In genomic region chr15:94520205-94520900, GRCm38 (mm10) we compare ENCODE assay signal across 9 mouse cellular contexts. TPM values are rescaled to one million over a fixed set of nuclear protein-coding genes. Genes with fewer than 3 reads are reported as not detected.
DNase-seq lines count a peak whose midpoint lies in the region; ATAC-seq and TF ChIP-seq lines count a peak whose summit lies in the region.
"Had no signal": no experiment of that assay in that cellular context is flagged by ENCODE, and none has a peak within 500 bp of the region (broad histone marks: within the 10 kb centered on the region; RNA-seq: fewer than 3 reads in every experiment).

No protein-coding gene starts in this region.

- H3ac ChIP-seq in C2C12 (ENCODE audit: control insufficient read depth, insufficient read length, low read depth), result no peak overlapping the region

- H3K9me3 ChIP-seq in hindbrain, embryonic 10.5 days, result peaks cover 3% of the 10 kb centered on the region
- no peaks in the 10 kb centered on the region for H3K9me3 ChIP-seq in hindbrain, embryonic 13.5 days
- H3K9me3 ChIP-seq in forebrain, postnatal 0 days (ENCODE audit: low read length), result no peaks in the 10 kb centered on the region
- H3K9me3 ChIP-seq: limb, embryonic 13.5 days had no signal

- no peak overlapping the region for H3K27ac ChIP-seq in hindbrain, embryonic 10.5 days
- H3K27ac ChIP-seq in hindbrain, embryonic 13.5 days, result no peak overlapping the region
- no peak overlapping the region for H3K27ac ChIP-seq in forebrain, postnatal 0 days (ENCODE audit: low read depth, low read length)
- H3K27ac ChIP-seq: limb, embryonic 13.5 days had no signal

- peaks cover 3% of the 10 kb centered on the region; the same call in 1 of the 2 replicates for H3K27me3 ChIP-seq in hindbrain, embryonic 10.5 days (ENCODE audit: insufficient read depth, poor library complexity, severe bottlenecking)
- no peaks in the 10 kb centered on the region for H3K27me3 ChIP-seq in hindbrain, embryonic 13.5 days
- H3K27me3 ChIP-seq in C2C12 (ENCODE audit: control insufficient read depth, insufficient read depth, insufficient read length), result peaks cover 9% of the 10 kb centered on the region
- H3K27me3 ChIP-seq in forebrain, postnatal 0 days (ENCODE audit: insufficient read depth, low read length), result no peaks in the 10 kb centered on the region
- H3K27me3 ChIP-seq: limb, embryonic 13.5 days had no signal

- peaks cover 8% of the 10 kb centered on the region for H3K36me3 ChIP-seq in hindbrain, embryonic 10.5 days
- peaks cover 6% of the 10 kb centered on the region for H3K36me3 ChIP-seq in hindbrain, embryonic 13.5 days
- peaks cover 3% of the 10 kb centered on the region for H3K36me3 ChIP-seq in C2C12 (ENCODE audit: control insufficient read depth, insufficient read depth)
- no peaks in the 10 kb centered on the region for H3K36me3 ChIP-seq in forebrain, postnatal 0 days (ENCODE audit: insufficient read depth)

- H3K4me2 ChIP-seq in hindbrain, embryonic 13.5 days, result no peak overlapping the region
- no peak overlapping the region for H3K4me2 ChIP-seq in forebrain, postnatal 0 days (ENCODE audit: low read depth)
- H3K4me2 ChIP-seq: limb, embryonic 13.5 days had no signal

- 53% methylated on average over 9 of the region's 9 CpGs for WGBS in hindbrain, embryonic 10.5 days
- 51% methylated on average over 9 of the region's 9 CpGs for WGBS in hindbrain, embryonic 13.5 days
- 42% methylated on average over 9 of the region's 9 CpGs for WGBS in forebrain, postnatal 0 days

- H3K79me3 ChIP-seq in C2C12 (ENCODE audit: low read depth), result no peaks in the 10 kb centered on the region

- TF ChIP-seq CTCF in C2C12 (IDR thresholded peaks at IDR 0.05; ENCODE audit: control insufficient read depth, insufficient read depth, insufficient read length), result peak; percentile 26
- peak; percentile 82 for TF ChIP-seq CTCF in forebrain, postnatal 0 days (IDR thresholded peaks at IDR 0.05; ENCODE audit: low read depth)

- no peaks in the 10 kb centered on the region for H3K4me1 ChIP-seq in hindbrain, embryonic 10.5 days (replicated peaks)
- no peaks in the 10 kb centered on the region for H3K4me1 ChIP-seq in hindbrain, embryonic 13.5 days (replicated peaks)
- H3K4me1 ChIP-seq in forebrain, postnatal 0 days (ENCODE audit: insufficient read depth), result no peaks in the 10 kb centered on the region

- no peaks in the 10 kb centered on the region for H3K79me2 ChIP-seq in C2C12 (ENCODE audit: control insufficient read depth, insufficient read depth)

- DNase-seq in hindbrain, embryonic 10.5 days (ENCODE audit: low spot score), result peak; percentile 20
- peak; percentile 63 for DNase-seq in ZHBTc4 (ENCODE audit: low read depth, low spot score)
- peak; percentile 92 for DNase-seq in forebrain, postnatal 0 days
- peak; percentile 33 to 70 for DNase-seq in left cerebral cortex, postnatal 25 days (ENCODE audit: low spot score in 2 of 2)
- DNase-seq in retina, embryonic 14.5 days (ENCODE audit: low spot score), result peak; percentile 87
- DNase-seq in testis, postnatal 10 days (ENCODE audit: low spot score), result no peak

- no peak for ATAC-seq in hindbrain, embryonic 13.5 days (ENCODE audit: low FRiP score)
- ATAC-seq in forebrain, postnatal 0 days, result peak; percentile 74

- no peak overlapping the region for H3K4me3 ChIP-seq in hindbrain, embryonic 10.5 days
- H3K4me3 ChIP-seq in hindbrain, embryonic 13.5 days, result no peak overlapping the region
- no peak overlapping the region for H3K4me3 ChIP-seq in C2C12 (ENCODE audit: insufficient read depth, poor library complexity, severe bottlenecking)
- no peak overlapping the region for H3K4me3 ChIP-seq in forebrain, postnatal 0 days (ENCODE audit: low read depth, low read length)
- H3K4me3 ChIP-seq: limb, embryonic 13.5 days had no signal

- intact Hi-C loops in left cerebral cortex, postnatal 25 days (cut with DNase I), result loop anchor here (1.0 kb wide), 2 partner anchors 178 to 255 kb away; no protein-coding TSS in a partner anchor

- H3K9ac ChIP-seq in hindbrain, embryonic 13.5 days, result no peak overlapping the region
- H3K9ac ChIP-seq in forebrain, postnatal 0 days, result no peak overlapping the region
- H3K9ac ChIP-seq: limb, embryonic 13.5 days had no signal

TF ChIP-seq in C2C12, 6 proteins besides CTCF, POLR2A, EP300 and RAD21:
- TF ChIP-seq MYOD1 (IDR thresholded peaks at IDR 0.05; ENCODE audit: control insufficient read depth, insufficient read length, low read depth) (no peak), MAX (IDR thresholded peaks at IDR 0.05) (no peak), FOSL1 (IDR thresholded peaks at IDR 0.05; ENCODE audit: insufficient read depth, low read length, poor library complexity, severe bottlenecking) (no peak), MYOG (IDR thresholded peaks at IDR 0.05; ENCODE audit: control insufficient read depth, extremely low read depth, insufficient read length) (no peak), CEBPB (IDR thresholded peaks at IDR 0.05; ENCODE audit: low read depth) (no peak), USF1 (IDR thresholded peaks at IDR 0.05; ENCODE audit: low read depth) (no peak)

RNA-seq across cellular contexts. Expression of gene Pus7l, which starts 23.0 kb away (rescaled TPM):
- 8.6 and 10.7 TPM in 2 replicates for polyA plus RNA-seq in hindbrain, embryonic 10.5 days (2016; fragmentation: Nextera tagmentation; extraction: Ambion mirVana)
- polyA plus RNA-seq in hindbrain, embryonic 13.5 days (2015; fragmentation: Nextera tagmentation; extraction: Ambion mirVana), result 6.9 and 7.2 TPM in 2 replicates
- polyA plus RNA-seq in C2C12 (2012; fragmentation: generic; extraction: Trizol), result 7.2 TPM
- 5.6 and 6.3 TPM in 2 replicates for total RNA-seq in forebrain, postnatal 0 days (2014; rRNA removed)
- polyA plus RNA-seq in forebrain, postnatal 0 days (2015; fragmentation: Nextera tagmentation; extraction: Ambion mirVana), result 4.9 and 5.0 TPM in 2 replicates
- total RNA-seq in left cerebral cortex, postnatal 25 days (2021), result 1 to 10 TPM; 2.8 to 5.1 TPM

RNA-seq across cellular contexts. Expression of gene Irak4, which starts 23.1 kb away (rescaled TPM):
- polyA plus RNA-seq in hindbrain, embryonic 10.5 days (2016; fragmentation: Nextera tagmentation; extraction: Ambion mirVana), result 3.0 and 3.1 TPM in 2 replicates
- polyA plus RNA-seq in hindbrain, embryonic 13.5 days (2015; fragmentation: Nextera tagmentation; extraction: Ambion mirVana), result 1.9 and 2.4 TPM in 2 replicates
- polyA plus RNA-seq in C2C12 (2012; fragmentation: generic; extraction: Trizol), result 5.1 TPM
- 0.92 and 2.3 TPM in 2 replicates for total RNA-seq in forebrain, postnatal 0 days (2014; rRNA removed)
- 0.93 and 1.7 TPM in 2 replicates for polyA plus RNA-seq in forebrain, postnatal 0 days (2015; fragmentation: Nextera tagmentation; extraction: Ambion mirVana)
- 1 to 10 TPM; 1.7 to 2.1 TPM for total RNA-seq in left cerebral cortex, postnatal 25 days (2021)

RNA-seq across cellular contexts. Expression of gene Adamts20, which starts 55.1 kb away (rescaled TPM):
- 1.4 and 2.6 TPM in 2 replicates for polyA plus RNA-seq in hindbrain, embryonic 10.5 days (2016; fragmentation: Nextera tagmentation; extraction: Ambion mirVana)
- 2.7 and 3.2 TPM in 2 replicates for polyA plus RNA-seq in hindbrain, embryonic 13.5 days (2015; fragmentation: Nextera tagmentation; extraction: Ambion mirVana)
- polyA plus RNA-seq in C2C12 (2012; fragmentation: generic; extraction: Trizol), result not detected
- total RNA-seq in forebrain, postnatal 0 days (2014; rRNA removed), result 5.6 and 7.2 TPM in 2 replicates
- polyA plus RNA-seq in forebrain, postnatal 0 days (2015; fragmentation: Nextera tagmentation; extraction: Ambion mirVana), result 2.2 and 2.3 TPM in 2 replicates
- 1 to 10 TPM; 7.8 to 9.9 TPM for total RNA-seq in left cerebral cortex, postnatal 25 days (2021)
